Mouse (Mus musculus) right cerebral cortex, postnatal 36 days (tissue): ENCODE measurements around the gene Pigx.

Experiments
- DNase-seq, 2 experiments: peaks; one replicate each; pipeline ENCODE4 v3.0.0; 2022; ENCODE audit warnings: low spot score in 2 of 2, mixed read lengths in 1 of 2

Gene Pigx

GRCm38 (mm10) chr16:32099638-32100150 lies at the start of gene Pigx, which contains the start of gene Cep19:
Pigx (minus strand) TSS chr16:32099740.
Cep19 (plus strand) TSS chr16:32099800.
- peak; percentile 84 for DNase-seq

DNA sequence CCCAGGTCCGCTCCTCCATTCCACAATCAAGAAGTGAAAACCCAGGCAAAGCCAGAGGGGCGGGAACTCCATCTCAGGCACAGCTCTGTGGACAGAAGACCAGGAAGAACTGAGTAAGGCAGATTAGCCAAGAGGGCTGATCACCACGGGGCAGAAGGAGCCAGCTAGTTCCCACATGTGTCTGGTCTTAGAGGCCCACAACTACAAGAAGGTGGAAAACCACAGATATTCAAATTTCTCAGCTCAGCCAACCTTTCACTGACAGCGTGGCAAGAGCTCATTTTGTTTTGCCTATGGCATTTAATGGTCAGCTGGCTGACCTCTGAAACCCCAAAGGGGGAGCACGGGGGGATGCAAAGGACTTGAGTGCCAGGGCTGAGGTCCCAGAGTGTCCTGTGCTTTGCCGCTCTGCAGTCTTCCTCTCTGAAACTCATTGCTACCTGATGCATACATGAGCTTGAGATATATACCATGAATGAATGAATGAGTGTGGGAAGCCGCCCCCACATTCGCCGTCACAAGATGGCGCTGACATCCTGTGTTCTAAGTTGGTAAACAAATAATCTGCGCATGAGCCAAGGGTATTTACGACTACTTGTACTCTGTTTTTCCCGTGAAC lies 48.2 kb upstream of the Pigx start:
- DNase-seq = no peak

DNA sequence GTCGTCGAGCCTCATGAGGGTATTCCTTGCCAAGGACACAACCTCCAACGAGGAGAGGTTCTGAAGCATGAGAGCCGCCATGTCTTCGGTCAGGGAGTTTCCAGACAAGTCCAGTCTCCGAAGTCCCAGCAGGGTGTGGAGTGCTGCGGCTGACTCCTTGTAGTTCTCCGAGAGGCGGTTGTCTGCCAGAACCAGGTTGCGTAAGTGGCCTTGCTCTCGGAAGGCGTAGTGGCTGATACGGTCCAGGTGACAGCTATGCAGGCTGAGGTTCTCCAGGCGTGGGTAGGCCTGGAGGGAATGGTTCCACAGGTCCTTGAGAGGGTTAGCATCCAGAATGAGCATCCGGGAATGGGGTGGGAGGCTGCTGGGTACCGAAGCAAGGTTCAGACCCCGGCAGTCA lies 45.1 kb upstream of the Pigx start:
- no peak for DNase-seq

GRCm38 (mm10) chr16:32143766-32144165 lies 44.2 kb upstream of the Pigx start:
- DNase-seq = no peak

GRCm38 (mm10) chr16:32138954-32139353 lies 39.4 kb upstream of the Pigx start:
- DNase-seq = no peak

DNA sequence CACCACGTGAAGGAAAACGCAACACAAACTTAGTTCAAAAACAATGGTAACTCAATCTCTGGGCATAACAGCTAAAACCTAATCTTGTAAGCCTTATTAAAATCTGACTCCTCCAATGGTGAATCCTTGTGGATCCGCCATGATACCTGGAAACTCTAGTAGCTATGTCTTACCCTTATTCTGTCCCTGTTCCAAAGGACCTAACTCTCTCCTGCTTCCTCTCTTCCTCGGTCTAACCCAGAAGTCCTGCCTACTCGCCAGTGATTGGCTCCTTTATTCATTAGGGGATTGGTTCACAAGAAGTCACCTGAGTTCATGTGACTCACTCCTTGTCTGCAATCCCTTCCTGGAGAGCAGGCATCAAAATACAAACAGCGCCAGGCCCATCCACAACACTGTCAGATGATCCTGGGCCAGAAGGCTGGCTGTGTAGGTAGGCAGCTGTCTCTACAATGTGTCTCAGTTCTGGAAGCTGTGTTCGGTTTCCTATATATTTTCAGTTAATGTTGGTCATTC lies 36.4 kb upstream of the Pigx start:
- DNase-seq = no peak

DNA sequence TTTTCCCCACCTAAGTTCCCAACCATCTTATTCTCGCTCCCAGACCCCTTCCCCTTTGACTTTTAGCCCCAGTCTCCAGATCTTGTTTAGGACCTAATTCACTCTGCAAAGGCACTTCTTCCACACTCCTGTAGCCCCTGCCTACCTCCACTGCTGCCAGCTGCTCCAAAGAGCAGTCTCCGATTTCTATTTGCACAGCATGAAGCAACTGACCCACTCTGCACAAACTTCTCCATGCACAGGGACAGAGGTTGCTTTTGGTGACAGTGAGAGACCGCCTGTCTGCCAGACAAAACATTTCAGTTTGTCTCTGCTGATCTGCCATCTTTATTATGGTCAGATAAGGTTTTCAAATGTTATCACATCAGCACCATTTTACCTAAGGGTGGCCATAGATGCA lies 33.6 kb upstream of the Pigx start:
- DNase-seq = no peak

DNA sequence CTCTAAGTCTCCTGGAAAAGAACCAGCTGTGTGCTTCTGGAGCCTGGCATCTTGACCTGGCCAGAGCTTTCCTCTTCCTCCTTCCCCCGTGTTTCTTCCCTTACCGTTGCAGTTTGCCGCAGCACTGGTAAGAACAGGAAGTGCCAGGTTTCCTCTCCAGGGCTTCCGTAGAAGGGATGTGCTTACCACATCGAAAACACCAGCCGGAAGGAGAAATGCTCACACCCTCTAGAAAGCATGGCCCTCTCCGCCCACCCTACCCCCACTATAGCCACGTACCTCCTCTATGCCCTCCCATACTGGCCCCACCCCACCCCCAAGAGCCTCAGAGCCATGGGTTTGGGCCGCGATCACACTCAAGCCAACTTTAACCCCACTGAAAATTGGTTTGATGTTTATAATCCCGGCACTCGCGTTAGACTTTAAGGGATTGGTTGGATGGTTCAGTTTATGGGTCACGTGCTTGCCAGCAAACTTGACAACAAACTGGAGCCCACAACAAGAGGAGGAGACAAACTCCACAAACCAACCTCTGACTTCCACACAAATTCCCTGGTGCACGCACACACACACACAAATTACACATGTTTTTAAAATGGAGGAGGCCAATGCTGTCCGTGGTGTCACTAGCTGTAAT lies 30.8 kb upstream of the Pigx start:
- no peak for DNase-seq

DNA sequence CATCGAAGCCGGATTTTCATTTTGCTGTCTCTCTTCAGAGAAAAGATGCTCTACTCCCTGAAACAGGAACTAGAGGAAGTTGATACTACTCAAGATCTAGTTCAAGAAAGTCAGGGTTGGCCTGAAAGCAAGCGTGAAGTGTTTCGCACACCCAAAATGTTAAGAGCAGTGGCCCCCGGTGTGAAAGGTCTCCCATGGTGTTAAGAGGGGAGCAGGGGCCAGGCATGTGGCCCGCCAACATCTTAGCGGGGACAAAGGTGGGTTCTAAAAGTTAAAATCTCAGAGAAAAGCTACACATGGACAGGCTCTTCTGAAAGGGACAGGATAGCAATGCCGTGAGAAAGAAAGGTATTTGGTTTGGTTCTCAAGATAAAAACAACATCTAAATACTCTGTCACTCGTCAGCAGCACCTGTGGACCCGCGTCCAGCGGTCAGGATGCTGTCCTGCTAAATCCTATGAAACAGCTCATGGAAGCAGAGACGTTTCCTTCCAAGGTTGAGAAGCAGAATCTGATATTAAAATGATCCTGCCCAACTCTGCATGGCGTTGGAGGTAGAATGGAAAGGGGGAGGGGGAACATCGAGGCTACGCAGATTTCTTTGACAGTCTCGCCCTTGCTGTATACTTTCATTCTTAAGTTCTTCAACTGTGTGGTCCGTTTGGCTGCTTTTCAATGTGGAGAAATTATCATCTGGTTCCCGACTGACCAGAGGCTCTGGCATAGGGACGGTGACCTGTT lies 30.1 kb upstream of the Pigx start:
- DNase-seq = no peak

GRCm38 (mm10) chr16:32127046-32127445 lies 27.5 kb upstream of the Pigx start:
- DNase-seq = no peak

- no peak for DNase-seq
Measured at GRCm38 (mm10) chr16:32125364-32125763, 25.8 kb upstream of the Pigx start.

DNA sequence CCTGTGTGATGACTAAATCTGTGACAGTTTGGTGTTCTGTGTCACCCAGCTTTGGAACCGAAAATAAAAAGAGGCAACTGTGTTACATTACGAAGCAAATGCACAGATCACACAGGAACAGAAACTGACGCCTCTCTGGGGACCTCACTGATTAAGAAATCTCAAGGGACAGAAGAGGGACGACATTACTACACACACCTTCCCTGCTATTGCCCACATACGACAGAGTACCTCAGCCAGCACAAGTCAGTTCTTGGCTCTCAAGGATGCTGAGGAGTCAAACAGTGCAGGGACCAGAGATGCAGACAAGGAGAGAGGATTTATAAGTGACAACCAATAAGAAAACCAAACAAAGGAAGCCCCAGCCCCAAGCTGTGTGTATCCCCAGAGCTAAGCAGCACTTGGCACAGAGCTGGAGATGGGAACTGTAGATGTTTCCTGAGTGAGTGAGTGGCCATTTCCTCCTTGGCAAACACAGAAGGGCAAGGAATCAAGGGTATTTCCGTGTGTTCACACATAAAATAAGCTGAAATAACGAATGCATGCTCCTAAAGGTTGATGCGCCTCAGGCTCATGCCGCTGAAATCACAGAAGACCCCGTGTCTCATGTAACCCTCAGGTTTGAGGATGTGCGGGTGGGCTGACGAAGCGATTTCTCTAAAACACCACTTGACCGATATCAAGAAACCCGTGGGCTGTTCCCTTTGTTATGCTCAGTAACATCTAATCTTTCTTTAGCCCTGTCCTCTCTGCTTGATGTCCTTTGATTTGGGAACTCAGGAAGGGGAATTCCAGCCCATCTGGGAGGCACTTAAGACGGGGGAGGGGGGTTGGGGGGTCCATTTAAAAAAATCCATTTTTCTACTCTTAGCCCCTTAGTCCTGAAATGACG lies 25.1 kb upstream of the Pigx start:
- no peak for DNase-seq

DNA sequence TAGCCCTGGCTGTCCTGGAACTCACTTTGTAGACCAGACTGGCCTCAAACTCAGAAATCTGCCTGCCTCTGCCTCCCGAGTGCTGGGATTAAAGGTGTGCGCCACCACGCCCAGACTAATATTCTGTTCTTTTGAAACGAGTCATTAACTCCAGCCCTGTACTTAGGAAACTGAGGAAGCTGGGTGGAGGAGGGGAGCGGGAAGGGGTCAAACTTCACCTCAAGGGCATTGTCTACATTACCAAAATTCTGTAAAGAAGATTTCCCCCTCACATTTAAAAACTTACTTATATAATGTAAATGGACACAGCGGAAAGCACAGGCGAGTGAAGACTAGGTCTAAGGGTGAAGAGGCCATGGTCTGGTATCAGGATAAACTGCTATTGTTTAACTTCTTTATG lies 24.5 kb upstream of the Pigx start:
- no peak for DNase-seq

GRCm38 (mm10) chr16:32120454-32120853 lies 20.9 kb upstream of the Pigx start:
- DNase-seq = no peak

DNA sequence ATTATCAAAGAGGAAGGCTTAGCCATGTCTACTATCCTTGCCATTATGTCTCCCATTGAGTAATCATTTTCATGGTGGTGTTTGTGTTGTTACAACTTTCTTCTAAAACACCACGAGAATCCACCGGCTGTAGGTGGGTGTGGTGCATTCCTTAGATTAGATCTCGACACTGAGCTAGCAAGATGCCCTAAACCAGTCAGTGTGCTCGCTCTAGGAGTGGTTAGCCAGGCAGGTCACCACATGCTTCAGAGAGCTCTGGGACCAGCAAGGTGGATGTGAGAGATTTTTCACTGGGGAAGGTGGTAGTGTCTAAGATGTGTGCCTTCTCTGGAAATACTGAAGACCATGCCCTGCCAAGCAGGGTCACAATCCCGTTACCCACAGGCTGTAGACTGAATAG lies 16.6 kb upstream of the Pigx start:
- DNase-seq = no peak

- DNase-seq = no peak
Measured at GRCm38 (mm10) chr16:32115781-32116180, 16.2 kb upstream of the Pigx start.

- DNase-seq = peak; percentile 52 to 54
Measured at GRCm38 (mm10) chr16:32114968-32115695, 15.6 kb upstream of the Pigx start.

- no peak for DNase-seq
Measured at GRCm38 (mm10) chr16:32114406-32114805, 14.9 kb upstream of the Pigx start.

DNA sequence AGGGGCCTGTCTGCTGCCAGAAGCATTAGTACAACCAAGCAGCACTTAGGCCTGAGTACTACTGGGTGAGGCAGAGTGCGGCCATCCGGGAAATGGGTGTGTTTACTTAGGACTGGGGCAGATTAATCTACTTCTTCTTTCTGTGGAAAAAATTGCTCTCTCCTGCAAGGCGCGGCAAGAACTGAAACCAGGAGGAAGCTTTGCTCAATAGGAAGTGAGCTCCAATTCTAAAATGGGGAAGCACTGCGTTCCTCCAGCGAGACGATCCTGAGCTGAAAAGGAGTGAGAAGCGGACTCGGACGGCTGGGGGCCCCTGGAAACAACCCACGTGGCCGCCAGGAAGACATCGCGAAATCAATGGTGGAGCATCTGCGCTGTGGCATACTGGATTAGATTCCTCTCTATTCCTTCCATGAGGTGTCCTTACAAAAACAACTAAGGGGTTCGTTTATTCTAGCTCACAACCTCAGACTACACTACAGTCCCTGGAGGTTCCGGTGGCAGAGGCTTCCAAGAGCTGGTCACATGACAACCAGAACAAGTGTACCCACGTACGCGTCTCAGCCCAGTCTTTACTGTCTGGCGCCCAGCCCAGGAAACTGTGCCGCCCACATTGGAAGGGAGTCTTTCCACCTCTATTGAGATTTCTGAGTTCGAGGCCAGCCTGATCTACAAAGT lies 14.1 kb upstream of the Pigx start:
- DNase-seq = peak; percentile 46 to 51
